In the genomic region with DNA sequence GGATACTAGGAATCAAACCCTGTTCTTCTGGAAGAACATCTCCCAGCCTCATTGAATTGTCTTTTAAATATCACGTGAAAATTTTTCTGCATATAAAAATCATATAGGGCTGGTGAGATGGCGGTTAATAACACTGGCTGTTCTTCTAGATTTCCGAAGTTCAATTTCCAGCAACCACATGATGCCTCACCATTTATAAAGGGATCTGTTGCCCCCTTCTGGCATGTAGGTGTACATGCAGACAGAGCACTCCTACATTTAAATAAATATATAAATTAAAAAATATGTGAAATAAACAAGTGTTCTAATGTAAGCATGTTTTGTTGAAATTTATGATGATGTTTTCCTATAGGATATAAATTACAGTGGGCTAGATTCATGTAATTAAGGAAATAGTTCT, we compare ENCODE assay signal across 10 mouse cellular contexts.
A peak's percentile ranks its signal among the peaks of the same experiment; 100 is the strongest.
DNase-seq lines count a peak whose midpoint lies in the region; ATAC-seq and TF ChIP-seq lines count a peak whose summit lies in the region.
"Had no signal": no experiment of that assay in that cellular context is flagged by ENCODE, and none has a peak within 500 bp of the region (broad histone marks: within the 10 kb centered on the region; RNA-seq: fewer than 3 reads in every experiment).

No protein-coding gene starts in this region.

- peak; percentile 65 for DNase-seq in hindbrain, postnatal 0 days (ENCODE audit: low spot score)
- peak; percentile 62 for DNase-seq in CD4-positive helper T cell, adult 2 months (ENCODE audit: low read depth, low spot score)
- peak; percentile 70 for DNase-seq in NIH3T3 (ENCODE audit: low read depth)
- no peak for DNase-seq in right cerebral cortex, adult 2 months (ENCODE audit: low spot score in 2 of 2)
- DNase-seq in adrenal gland, postnatal 25 days, result no peak

- no peak overlapping the region for H3K4me2 ChIP-seq in hindbrain, postnatal 0 days (ENCODE audit: low read depth, low read length)
- no peak overlapping the region for H3K4me2 ChIP-seq in hindbrain, embryonic 12.5 days (replicated peaks)
- no peak overlapping the region for H3K4me2 ChIP-seq in forebrain, embryonic 15.5 days (replicated peaks)
- H3K4me2 ChIP-seq: embryonic facial prominence, embryonic 12.5 days; limb, embryonic 12.5 days had no signal

- no peak for ATAC-seq in hindbrain, postnatal 0 days
- ATAC-seq in hindbrain, embryonic 12.5 days (ENCODE audit: low FRiP score), result no peak
- ATAC-seq in hematopoietic stem cell, adult 5-6 weeks (replicated peaks in 1 of 2; ENCODE audit: insufficient read depth in 1 of 2, low FRiP score in 2 of 2, low TSS enrichment in 1 of 2, low read depth in 1 of 2, poor library complexity in 2 of 2, severe bottlenecking in 2 of 2), result peak; percentile 66 to 88; a peak in 3 of 4 replicates
- ATAC-seq in forebrain, embryonic 15.5 days (replicated peaks), result no peak

- no peaks in the 10 kb centered on the region for H3K4me1 ChIP-seq in hindbrain, postnatal 0 days (ENCODE audit: insufficient read depth, low read length)
- H3K4me1 ChIP-seq in hindbrain, embryonic 12.5 days, result no peaks in the 10 kb centered on the region
- no peaks in the 10 kb centered on the region for H3K4me1 ChIP-seq in forebrain, embryonic 15.5 days
- H3K4me1 ChIP-seq: embryonic facial prominence, embryonic 12.5 days; limb, embryonic 12.5 days had no signal

- no peaks in the 10 kb centered on the region for H3K9me3 ChIP-seq in hindbrain, postnatal 0 days (ENCODE audit: low read length)
- H3K9me3 ChIP-seq in hindbrain, embryonic 12.5 days (replicated peaks), result no peaks in the 10 kb centered on the region
- no peaks in the 10 kb centered on the region for H3K9me3 ChIP-seq in forebrain, embryonic 15.5 days
- H3K9me3 ChIP-seq: embryonic facial prominence, embryonic 12.5 days; limb, embryonic 12.5 days had no signal

- no peak overlapping the region for H3K9ac ChIP-seq in hindbrain, postnatal 0 days (replicated peaks; ENCODE audit: low read length)
- H3K9ac ChIP-seq in hindbrain, embryonic 12.5 days, result no peak overlapping the region
- no peak overlapping the region for H3K9ac ChIP-seq in forebrain, embryonic 15.5 days (replicated peaks)
- H3K9ac ChIP-seq: embryonic facial prominence, embryonic 12.5 days; limb, embryonic 12.5 days had no signal

- no peak overlapping the region for H3K4me3 ChIP-seq in hindbrain, postnatal 0 days (ENCODE audit: low read length)
- H3K4me3 ChIP-seq in hindbrain, embryonic 12.5 days, result no peak overlapping the region
- no peak overlapping the region for H3K4me3 ChIP-seq in forebrain, embryonic 15.5 days
- H3K4me3 ChIP-seq: embryonic facial prominence, embryonic 12.5 days; limb, embryonic 12.5 days had no signal

- 34% methylated on average over 3 of the region's 3 CpGs for WGBS in hindbrain, postnatal 0 days
- WGBS in hindbrain, embryonic 12.5 days, result 35% methylated on average over 3 of the region's 3 CpGs
- WGBS in forebrain, embryonic 15.5 days, result 31% methylated on average over 3 of the region's 3 CpGs

- H3K27ac ChIP-seq in hindbrain, postnatal 0 days, result no peak overlapping the region
- H3K27ac ChIP-seq in hindbrain, embryonic 12.5 days, result no peak overlapping the region
- H3K27ac ChIP-seq in forebrain, embryonic 15.5 days (replicated peaks), result no peak overlapping the region
- H3K27ac ChIP-seq: embryonic facial prominence, embryonic 12.5 days; limb, embryonic 12.5 days had no signal

- H3K27me3 ChIP-seq in hindbrain, postnatal 0 days (ENCODE audit: insufficient read depth, low read length), result no peaks in the 10 kb centered on the region
- H3K27me3 ChIP-seq in hindbrain, embryonic 12.5 days, result no peaks in the 10 kb centered on the region
- no peaks in the 10 kb centered on the region for H3K27me3 ChIP-seq in forebrain, embryonic 15.5 days
- H3K27me3 ChIP-seq: embryonic facial prominence, embryonic 12.5 days; limb, embryonic 12.5 days had no signal

- peak; percentile 67 for TF ChIP-seq CTCF in hindbrain, postnatal 0 days (IDR thresholded peaks at IDR 0.05; ENCODE audit: low read depth)

- peaks cover 7% of the 10 kb centered on the region for H3K36me3 ChIP-seq in hindbrain, postnatal 0 days (ENCODE audit: insufficient read depth, low read length)
- peaks cover 22% of the 10 kb centered on the region for H3K36me3 ChIP-seq in hindbrain, embryonic 12.5 days
- peaks cover 14% of the 10 kb centered on the region for H3K36me3 ChIP-seq in forebrain, embryonic 15.5 days

Comparison
In these comparisons a context has a peak if more than half of its experiments do, and no peak if none do; other contexts are left out.
1. ATAC-seq: peak in hematopoietic stem cell, adult 5-6 weeks (2 of 2); none in hindbrain, postnatal 0 days (single experiment), hindbrain, embryonic 12.5 days (single experiment) and forebrain, embryonic 15.5 days (single experiment).
2. DNase-seq: peak in hindbrain, postnatal 0 days (single experiment), CD4-positive helper T cell, adult 2 months (single experiment) and NIH3T3 (single experiment); none in right cerebral cortex, adult 2 months (0 of 2) and adrenal gland, postnatal 25 days (single experiment).